Mouse (Mus musculus) cortical plate, adult 2 months (tissue): Measurements from ENCODE around the gene Myom3. TPM values are rescaled to one million over a fixed set of nuclear protein-coding genes. Genes with fewer than 3 reads are reported as not detected.
"Not testable (repeated sequence)": the region's sequence is repeated elsewhere in the genome, so short reads cannot be mapped to it uniquely, and the experiment has no call there.

Source experiments
- H3K27ac ChIP-seq: fragments of 200-500 bp; 2 replicates; pipeline ENCODE4 v1.5.1; 2012; ENCODE audit warnings: low read length, control low read depth, inconsistent platforms; ENCODE audit not compliant: insufficient read depth
- H3K4me1 ChIP-seq: fragments of 200-500 bp; 2 replicates; pipeline ENCODE4 v1.6.1; 2011; ENCODE audit warnings: low read length; ENCODE audit not compliant: control insufficient read depth, insufficient read depth
- H3K4me3 ChIP-seq: fragments of 200-500 bp; 2 replicates; pipeline ENCODE4 v1.5.1; 2011; ENCODE audit warnings: mild to moderate bottlenecking, low read length, control low read depth; ENCODE audit not compliant: insufficient read depth
- CTCF ChIP-seq: fragments of 200-500 bp; IDR thresholded peaks from 2 replicates; pipeline ENCODE4 v1.5.1; 2011; ENCODE audit warnings: mild to moderate bottlenecking, control low read depth, low read length; ENCODE audit not compliant: insufficient read depth; ENCODE audit errors: extremely low read depth
- POLR2A ChIP-seq: fragments of 200-500 bp; IDR thresholded peaks from 2 replicates; pipeline ENCODE4 v1.6.1; 2011; ENCODE audit warnings: mild to moderate bottlenecking, low read length, control low read depth; ENCODE audit not compliant: insufficient read depth; ENCODE audit errors: extremely low read depth
- polyA plus RNA-seq: library from polyadenylated mRNA; depleted of rRNA; stranded (reverse); fragments of >200 nt; gene quantifications from 2 replicates; pipeline ENCODE4 v1.2.3, GENCODE M21; 2012; rRNA removed

Myom3 gene
- polyA plus RNA-seq, result 2.2 and 2.5 TPM in 2 replicates

GRCm38 (mm10) chr4:135759356-135759976 is at the start of gene Myom3:
TSS of gene Myom3 (plus strand) at chr4:135759715.
- Histone ChIP-seq H3K4me3 (no peak within 1 kb of the TSS), H3K4me1 (no peaks in the 10 kb centered on the region), H3K27ac (no peak within 1 kb of the TSS)
- TF ChIP-seq CTCF (no peak), POLR2A (no peak)

DNA sequence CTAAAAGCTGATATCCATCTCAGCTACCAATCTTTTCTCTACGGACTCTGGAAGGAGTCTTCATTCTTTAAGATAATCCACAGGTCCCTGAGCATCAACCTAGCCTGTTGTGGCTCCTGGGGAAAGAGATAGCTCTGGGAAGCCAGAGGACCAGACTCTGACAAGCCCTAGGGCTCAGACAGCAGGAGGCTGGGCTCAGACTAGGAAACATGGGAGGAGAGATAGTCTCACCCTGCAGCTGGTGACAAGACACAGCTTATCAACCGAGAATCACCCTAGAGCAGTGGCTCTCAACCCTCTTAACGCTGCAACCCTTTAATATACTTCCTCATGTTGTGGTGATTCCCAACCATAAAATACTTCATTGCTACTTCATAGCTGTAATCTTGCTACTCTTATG is 49.1 kb upstream of the Myom3 start:
- no peak overlapping the region for H3K27ac ChIP-seq
- no peaks in the 10 kb centered on the region for H3K4me1 ChIP-seq
- TF ChIP-seq POLR2A (no peak), CTCF (no peak)
- no peak overlapping the region for H3K4me3 ChIP-seq

DNA sequence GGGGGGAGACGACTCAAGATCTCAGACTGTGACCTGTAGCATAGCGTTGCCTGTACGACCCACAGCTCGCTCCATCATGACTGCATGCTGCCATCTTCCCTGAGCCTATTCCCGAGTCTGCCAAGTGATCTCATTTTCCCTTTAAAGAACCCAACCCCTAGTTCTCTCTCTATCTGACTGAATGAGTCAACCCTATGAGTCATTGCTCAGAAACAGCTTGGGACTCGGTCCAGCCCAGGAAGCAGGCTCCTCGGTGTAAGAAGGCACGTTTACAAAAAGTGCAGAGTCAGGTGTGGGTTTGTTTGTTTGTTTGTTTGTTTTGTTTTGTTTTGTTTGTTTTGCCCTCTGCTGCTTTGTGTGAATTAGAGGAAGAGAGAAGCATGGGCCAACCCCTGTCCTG is 44.7 kb upstream of the Myom3 start:
- no peak for TF ChIP-seq POLR2A
- TF ChIP-seq CTCF, result no peak
- H3K4me1 ChIP-seq, result no peaks in the 10 kb centered on the region
- H3K4me3 ChIP-seq, result no peak overlapping the region
- H3K27ac ChIP-seq, result no peak overlapping the region

GRCm38 (mm10) chr4:135716438-135716837 is 43.1 kb upstream of the Myom3 start:
- H3K4me3 ChIP-seq, H3K27ac ChIP-seq, H3K4me1 ChIP-seq: not testable (repeated sequence)

GRCm38 (mm10) chr4:135722540-135723290 is 36.8 kb upstream of the Myom3 start:
- TF ChIP-seq POLR2A (no peak), CTCF (no peak)
- H3K4me3 ChIP-seq, result no peak overlapping the region
- H3K4me1 ChIP-seq, result no peaks in the 10 kb centered on the region
- no peak overlapping the region for H3K27ac ChIP-seq

DNA sequence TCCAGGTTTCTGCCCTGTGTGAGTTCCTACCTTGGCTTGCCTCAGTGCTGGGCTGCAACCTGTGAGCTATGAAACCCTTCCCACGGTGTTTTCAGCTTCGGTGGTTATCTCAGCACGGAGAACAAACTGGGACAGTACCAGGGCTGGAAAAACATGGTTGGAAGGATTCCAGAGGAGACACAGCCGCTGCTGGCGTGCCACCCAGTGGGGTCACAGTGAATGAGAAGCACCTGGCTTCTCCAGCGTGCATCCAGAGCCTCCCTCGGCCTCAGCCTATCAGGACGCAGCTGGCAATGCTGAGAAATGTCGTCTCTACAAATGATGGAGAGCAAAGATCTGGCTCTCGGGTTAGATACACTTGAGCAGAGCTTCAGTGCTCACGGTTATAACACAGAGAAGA is 33.1 kb upstream of the Myom3 start:
- no peak overlapping the region for H3K27ac ChIP-seq
- TF ChIP-seq POLR2A, result no peak
- TF ChIP-seq CTCF, result no peak
- H3K4me3 ChIP-seq, result no peak overlapping the region
- H3K4me1 ChIP-seq, result no peaks in the 10 kb centered on the region

- H3K27ac ChIP-seq, result no peak within 1 kb of the TSS
- H3K4me3 ChIP-seq, result no peak within 1 kb of the TSS
- TF ChIP-seq POLR2A (no peak), CTCF (no peak)
- H3K4me1 ChIP-seq, result no peaks in the 10 kb centered on the region
These were observed 31.7 kb upstream of the Myom3 start, which contains the start of gene Il22ra1 for GRCm38 (mm10) chr4:135727817-135728216. TSS of gene Il22ra1 (plus strand) at chr4:135728172.

DNA sequence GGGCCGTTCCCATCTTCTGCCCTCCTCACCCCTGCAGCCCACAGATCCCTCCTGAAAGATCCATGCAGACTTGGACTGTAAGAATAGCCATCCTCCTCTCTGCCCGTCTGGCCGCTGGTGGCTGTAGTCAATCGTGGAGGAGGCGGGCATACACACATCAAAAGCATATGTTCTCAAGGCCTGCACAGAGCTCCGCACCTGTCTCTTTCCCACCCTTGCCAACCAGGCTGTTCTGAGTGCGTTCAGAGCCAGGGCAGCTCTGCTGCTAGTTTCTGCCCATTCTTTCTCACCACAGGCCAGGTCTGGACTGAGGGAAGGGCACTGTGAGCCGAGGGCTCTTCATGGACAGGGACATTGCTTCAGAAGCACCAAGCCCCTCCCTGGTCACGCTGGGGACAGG is 29.3 kb upstream of the Myom3 start:
- Histone ChIP-seq H3K4me1 (no peaks in the 10 kb centered on the region), H3K4me3 (no peak overlapping the region), H3K27ac (no peak overlapping the region)
- TF ChIP-seq POLR2A, result no peak
- no peak for TF ChIP-seq CTCF

GRCm38 (mm10) chr4:135730951-135731350 is 28.6 kb upstream of the Myom3 start:
- TF ChIP-seq CTCF (no peak), POLR2A (no peak)
- no peak overlapping the region for H3K4me3 ChIP-seq

GRCm38 (mm10) chr4:135733901-135734300 is 25.6 kb upstream of the Myom3 start:
- no peaks in the 10 kb centered on the region for H3K4me1 ChIP-seq
- TF ChIP-seq CTCF (no peak), POLR2A (no peak)
- H3K4me3 ChIP-seq, result no peak overlapping the region
- no peak overlapping the region for H3K27ac ChIP-seq

More at GRCm38 (mm10) chr4:135730951-135731350, 28.6 kb upstream of the Myom3 start:
- H3K27ac ChIP-seq, result no peak overlapping the region
- H3K4me1 ChIP-seq, result no peaks in the 10 kb centered on the region

- TF ChIP-seq POLR2A, result no peak
- TF ChIP-seq CTCF, result no peak
- Histone ChIP-seq H3K4me3 (no peak overlapping the region), H3K27ac (no peak overlapping the region), H3K4me1 (no peaks in the 10 kb centered on the region)
These were observed 22.6 kb upstream of the Myom3 start for GRCm38 (mm10) chr4:135736903-135737302.
